Mouse (Mus musculus): ENCODE measurements around the gene Mybphl. TPM values are rescaled to one million over a fixed set of nuclear protein-coding genes. Genes with fewer than 3 reads are reported as not detected.

The Mybphl gene
- polyA plus RNA-seq, 1 experiment = 0.12 TPM

DNA sequence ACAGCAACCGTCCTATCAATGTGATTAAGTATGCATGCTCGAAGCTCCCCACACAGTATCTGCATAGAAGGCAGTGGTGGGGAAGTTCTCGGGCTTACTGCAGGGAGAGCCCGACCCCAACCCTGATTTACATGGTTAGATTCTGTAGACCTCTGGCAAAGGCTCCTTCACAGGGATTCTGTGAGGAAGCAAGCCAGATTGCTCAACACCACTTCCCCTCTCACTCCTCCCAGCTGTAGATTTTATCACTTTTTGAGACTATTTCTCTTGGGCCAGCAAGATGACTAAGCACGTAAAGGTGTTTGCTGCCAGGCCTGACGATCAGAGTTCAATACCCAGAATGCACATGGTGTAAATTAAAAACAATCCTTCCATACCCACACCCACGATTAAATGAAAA, 18.9 kb upstream of the Mybphl start:
- no peaks in the 10 kb centered on the region for H3K36me3 ChIP-seq (ENCODE audit: control insufficient read depth, insufficient read depth, low read length)
- TF ChIP-seq POLR2A (IDR thresholded peaks at IDR 0.05; ENCODE audit: control insufficient read depth, low read depth, low read length) (no peak), CTCF (IDR thresholded peaks at IDR 0.05; ENCODE audit: control insufficient read depth, insufficient read depth, insufficient replicate concordance, low read depth, low read length) (no peak)

DNA sequence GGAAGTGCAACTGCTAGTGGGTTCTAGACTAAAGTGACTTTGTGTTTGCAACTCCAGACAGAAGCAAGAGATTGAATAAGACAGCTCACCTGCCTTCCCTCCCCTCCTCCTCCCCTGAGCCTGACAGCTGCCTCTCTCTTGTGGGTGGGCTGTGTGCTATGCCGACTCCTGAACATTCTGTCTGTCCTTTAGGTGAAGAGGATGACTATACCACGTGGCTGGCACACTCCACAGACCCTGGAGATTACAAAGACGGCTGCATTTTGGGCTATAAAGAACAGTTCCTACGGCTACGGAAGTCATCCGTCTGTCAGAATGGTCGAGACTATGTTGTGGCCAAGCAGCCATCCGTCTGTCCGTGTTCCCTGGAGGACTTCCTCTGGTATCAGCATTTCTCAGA, 16.3 kb upstream of the Mybphl start:
- Histone ChIP-seq H3K4me1 (ENCODE audit: control insufficient read depth, insufficient read depth, low read length) (no peaks in the 10 kb centered on the region), H3K4me3 (ENCODE audit: control insufficient read depth, low read depth, low read length) (no peak overlapping the region), H3K27ac (ENCODE audit: control insufficient read depth, insufficient read depth, low read depth, low read length) (no peak overlapping the region), H3K27me3 (ENCODE audit: control insufficient read depth, insufficient read depth, low read length) (no peaks in the 10 kb centered on the region), H3K36me3 (ENCODE audit: control insufficient read depth, insufficient read depth, low read length) (no peaks in the 10 kb centered on the region)
- no peak for TF ChIP-seq POLR2A (IDR thresholded peaks at IDR 0.05; ENCODE audit: control insufficient read depth, low read depth, low read length)
- TF ChIP-seq CTCF (IDR thresholded peaks at IDR 0.05; ENCODE audit: control insufficient read depth, insufficient read depth, insufficient replicate concordance, low read depth, low read length) = no peak

More for the DNA sequence above, 18.9 kb upstream of the Mybphl start:
- Histone ChIP-seq H3K4me3 (ENCODE audit: control insufficient read depth, low read depth, low read length) (no peak overlapping the region), H3K4me1 (ENCODE audit: control insufficient read depth, insufficient read depth, low read length) (no peaks in the 10 kb centered on the region), H3K27me3 (ENCODE audit: control insufficient read depth, insufficient read depth, low read length) (no peaks in the 10 kb centered on the region), H3K27ac (ENCODE audit: control insufficient read depth, insufficient read depth, low read depth, low read length) (no peak overlapping the region)

DNA sequence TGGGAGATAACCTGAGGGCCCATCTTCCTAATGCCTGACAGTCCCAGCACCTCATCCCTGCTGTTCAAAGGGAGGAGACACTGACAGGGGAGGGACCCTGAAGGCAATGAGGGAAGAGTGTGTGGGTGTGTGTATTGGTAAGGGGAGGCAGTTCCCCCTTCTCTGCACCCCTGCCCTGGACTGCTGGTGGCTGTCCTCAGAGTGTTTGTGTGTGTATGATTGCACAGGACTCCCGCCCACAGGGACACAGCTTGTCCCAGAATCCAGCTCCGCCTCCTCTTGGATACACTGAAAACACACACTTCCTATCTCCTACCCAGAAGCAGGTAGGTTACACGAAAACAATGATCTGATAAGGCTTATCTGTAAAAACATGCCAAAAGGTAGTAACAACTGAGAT, 9.5 kb upstream of the Mybphl start:
- no peak overlapping the region for H3K27ac ChIP-seq (ENCODE audit: control insufficient read depth, insufficient read depth, low read depth, low read length)
- H3K27me3 ChIP-seq (ENCODE audit: control insufficient read depth, insufficient read depth, low read length) = no peaks in the 10 kb centered on the region
- H3K4me1 ChIP-seq (ENCODE audit: control insufficient read depth, insufficient read depth, low read length) = no peaks in the 10 kb centered on the region
- H3K36me3 ChIP-seq (ENCODE audit: control insufficient read depth, insufficient read depth, low read length) = no peaks in the 10 kb centered on the region
- TF ChIP-seq POLR2A (IDR thresholded peaks at IDR 0.05; ENCODE audit: control insufficient read depth, low read depth, low read length) = no peak
- TF ChIP-seq CTCF (IDR thresholded peaks at IDR 0.05; ENCODE audit: control insufficient read depth, insufficient read depth, insufficient replicate concordance, low read depth, low read length) = no peak
- no peak overlapping the region for H3K4me3 ChIP-seq (ENCODE audit: control insufficient read depth, low read depth, low read length)

DNA sequence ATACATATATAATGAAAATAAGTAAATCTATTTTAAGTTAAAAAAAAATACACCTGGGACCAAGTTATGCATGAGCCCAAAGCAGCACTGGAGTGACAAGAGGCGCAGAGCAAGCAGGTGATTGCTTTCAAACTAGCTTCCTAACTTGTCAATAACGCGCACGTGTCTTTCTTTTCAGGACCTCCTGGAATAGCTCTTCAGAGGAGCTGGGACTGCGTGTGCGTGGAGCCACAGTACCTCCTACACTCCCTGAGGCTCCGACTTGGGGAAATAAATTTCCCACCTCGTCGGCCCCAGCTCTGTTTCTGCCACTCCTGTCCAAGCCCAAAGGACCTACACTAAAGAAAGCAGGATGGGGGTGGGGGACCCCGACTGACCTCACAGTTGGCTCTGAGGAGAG, 7.7 kb upstream of the Mybphl start:
- Histone ChIP-seq H3K27me3 (ENCODE audit: control insufficient read depth, insufficient read depth, low read length) (no peaks in the 10 kb centered on the region), H3K36me3 (ENCODE audit: control insufficient read depth, insufficient read depth, low read length) (no peaks in the 10 kb centered on the region), H3K4me3 (ENCODE audit: control insufficient read depth, low read depth, low read length) (no peak overlapping the region), H3K4me1 (ENCODE audit: control insufficient read depth, insufficient read depth, low read length) (no peaks in the 10 kb centered on the region), H3K27ac (ENCODE audit: control insufficient read depth, insufficient read depth, low read depth, low read length) (no peak overlapping the region)
- TF ChIP-seq POLR2A (IDR thresholded peaks at IDR 0.05; ENCODE audit: control insufficient read depth, low read depth, low read length) (no peak), CTCF (IDR thresholded peaks at IDR 0.05; ENCODE audit: control insufficient read depth, insufficient read depth, insufficient replicate concordance, low read depth, low read length) (no peak)

DNA sequence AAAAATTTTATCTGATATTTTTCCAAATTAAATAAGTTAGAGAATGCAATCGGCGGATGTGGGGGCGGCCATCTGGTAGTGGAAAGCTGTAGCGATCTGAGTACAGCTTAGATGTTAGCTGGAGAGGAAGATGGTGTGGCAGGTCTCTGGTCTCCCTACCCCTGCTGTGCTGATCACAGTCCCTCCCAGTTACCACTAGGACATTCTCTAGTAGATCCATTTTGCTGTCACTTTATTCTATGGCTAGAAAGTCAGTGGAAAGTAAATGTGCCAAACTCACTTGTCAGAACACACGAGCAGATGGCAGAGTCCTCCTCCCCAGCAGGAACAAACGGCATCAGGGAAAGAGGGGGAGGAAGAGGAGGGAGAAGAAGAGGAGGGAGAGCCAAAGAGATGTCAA, 6.3 kb upstream of the Mybphl start:
- no peaks in the 10 kb centered on the region for H3K36me3 ChIP-seq (ENCODE audit: control insufficient read depth, insufficient read depth, low read length)
- no peak overlapping the region for H3K4me3 ChIP-seq (ENCODE audit: control insufficient read depth, low read depth, low read length)
- no peaks in the 10 kb centered on the region for H3K27me3 ChIP-seq (ENCODE audit: control insufficient read depth, insufficient read depth, low read length)
- no peak for TF ChIP-seq CTCF (IDR thresholded peaks at IDR 0.05; ENCODE audit: control insufficient read depth, insufficient read depth, insufficient replicate concordance, low read depth, low read length)
- no peak for TF ChIP-seq POLR2A (IDR thresholded peaks at IDR 0.05; ENCODE audit: control insufficient read depth, low read depth, low read length)
- no peak overlapping the region for H3K27ac ChIP-seq (ENCODE audit: control insufficient read depth, insufficient read depth, low read depth, low read length)
- no peaks in the 10 kb centered on the region for H3K4me1 ChIP-seq (ENCODE audit: control insufficient read depth, insufficient read depth, low read length)

DNA sequence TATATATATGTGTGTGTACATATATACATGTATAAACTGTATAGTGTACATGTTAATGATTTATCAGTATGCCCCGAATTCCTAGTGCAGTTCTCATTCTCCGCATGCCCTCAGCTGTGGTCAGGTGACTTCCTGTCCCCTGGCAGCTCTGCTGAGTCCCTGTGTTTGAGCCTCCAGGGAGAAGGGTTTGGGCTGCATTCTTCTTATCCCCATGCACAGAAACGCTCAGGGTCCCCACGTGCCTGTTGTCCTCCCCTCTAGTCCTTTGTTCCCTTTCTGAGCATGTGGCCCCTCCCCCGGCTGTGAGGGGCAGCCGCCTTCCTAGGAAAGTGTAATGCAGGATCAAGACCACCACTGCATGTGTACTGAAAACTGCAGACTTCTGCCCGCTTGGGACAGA, 3.8 kb upstream of the Mybphl start:
- Histone ChIP-seq H3K36me3 (ENCODE audit: control insufficient read depth, insufficient read depth, low read length) (no peaks in the 10 kb centered on the region), H3K4me3 (ENCODE audit: control insufficient read depth, low read depth, low read length) (no peak overlapping the region), H3K4me1 (ENCODE audit: control insufficient read depth, insufficient read depth, low read length) (no peaks in the 10 kb centered on the region), H3K27ac (ENCODE audit: control insufficient read depth, insufficient read depth, low read depth, low read length) (no peak overlapping the region), H3K27me3 (ENCODE audit: control insufficient read depth, insufficient read depth, low read length) (no peaks in the 10 kb centered on the region)
- TF ChIP-seq CTCF (IDR thresholded peaks at IDR 0.05; ENCODE audit: control insufficient read depth, insufficient read depth, insufficient replicate concordance, low read depth, low read length) = no peak
- TF ChIP-seq POLR2A (IDR thresholded peaks at IDR 0.05; ENCODE audit: control insufficient read depth, low read depth, low read length) = no peak

DNA sequence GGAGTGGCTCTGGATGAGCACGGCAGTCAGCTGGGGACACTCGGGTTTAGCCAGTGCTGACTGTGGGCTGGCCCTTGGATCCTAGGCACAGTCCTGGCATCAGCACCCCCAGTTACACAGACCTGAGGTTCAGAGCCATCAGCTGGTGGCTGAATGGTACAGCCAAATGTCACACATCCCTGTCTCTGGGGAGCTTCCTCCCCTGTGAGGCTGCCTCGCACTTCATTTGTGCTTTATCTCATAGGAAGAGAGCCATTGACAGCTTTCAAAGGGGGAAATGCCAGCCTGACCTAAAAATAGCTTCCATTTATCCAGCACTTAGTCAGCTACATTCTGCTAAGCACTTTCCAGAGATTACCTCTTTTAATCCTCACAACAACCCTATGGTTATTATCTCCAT, 1.1 kb upstream of the Mybphl start:
- Histone ChIP-seq H3K36me3 (ENCODE audit: control insufficient read depth, insufficient read depth, low read length) (no peaks in the 10 kb centered on the region), H3K27ac (ENCODE audit: control insufficient read depth, insufficient read depth, low read depth, low read length) (no peak overlapping the region), H3K27me3 (ENCODE audit: control insufficient read depth, insufficient read depth, low read length) (no peaks in the 10 kb centered on the region), H3K4me1 (ENCODE audit: control insufficient read depth, insufficient read depth, low read length) (peaks cover 3% of the 10 kb centered on the region; the same call in 1 of the 2 replicates), H3K4me3 (ENCODE audit: control insufficient read depth, low read depth, low read length) (no peak overlapping the region)
- TF ChIP-seq CTCF (IDR thresholded peaks at IDR 0.05; ENCODE audit: control insufficient read depth, insufficient read depth, insufficient replicate concordance, low read depth, low read length) = no peak
- TF ChIP-seq POLR2A (IDR thresholded peaks at IDR 0.05; ENCODE audit: control insufficient read depth, low read depth, low read length) = no peak

DNA sequence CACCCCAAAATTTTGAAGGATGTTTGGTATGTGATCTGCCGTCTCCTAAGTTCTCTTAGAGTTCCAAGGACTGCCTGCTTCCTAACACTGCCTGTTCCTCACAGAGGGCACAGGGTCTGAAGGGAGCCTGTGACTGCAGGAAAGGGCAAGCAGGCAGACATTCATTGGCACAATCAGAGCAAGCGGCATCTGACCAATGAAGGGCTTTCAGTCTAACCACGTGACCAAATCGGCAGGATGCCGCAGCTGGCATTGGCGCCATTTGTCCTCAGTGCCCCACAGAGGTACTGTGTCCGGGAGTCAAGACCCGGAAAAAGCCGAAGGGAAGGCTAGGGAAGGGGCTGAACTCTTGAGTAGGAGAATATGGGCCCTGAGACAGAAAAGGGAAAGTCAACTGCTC, 2.5 kb downstream of the Mybphl start:
- no peak for TF ChIP-seq CTCF (IDR thresholded peaks at IDR 0.05; ENCODE audit: control insufficient read depth, insufficient read depth, insufficient replicate concordance, low read depth, low read length)
- no peaks in the 10 kb centered on the region for H3K36me3 ChIP-seq (ENCODE audit: control insufficient read depth, insufficient read depth, low read length)
- peaks cover 3% of the 10 kb centered on the region; the same call in 1 of the 2 replicates for H3K4me1 ChIP-seq (ENCODE audit: control insufficient read depth, insufficient read depth, low read length)
- peak overlapping the region; percentile 36 for H3K4me3 ChIP-seq (ENCODE audit: control insufficient read depth, low read depth, low read length)
- H3K27ac ChIP-seq (ENCODE audit: control insufficient read depth, insufficient read depth, low read depth, low read length) = no peak overlapping the region
- H3K27me3 ChIP-seq (ENCODE audit: control insufficient read depth, insufficient read depth, low read length) = no peaks in the 10 kb centered on the region
